Mouse (Mus musculus) testis, postnatal 14 days (tissue): ENCODE results near the gene Samd4b.

ENCODE experiments used
- DNase-seq: peaks from one replicate; pipeline ENCODE4 v3.0.0; 2021; ENCODE audit warnings: low spot score

The Samd4b gene

DNA sequence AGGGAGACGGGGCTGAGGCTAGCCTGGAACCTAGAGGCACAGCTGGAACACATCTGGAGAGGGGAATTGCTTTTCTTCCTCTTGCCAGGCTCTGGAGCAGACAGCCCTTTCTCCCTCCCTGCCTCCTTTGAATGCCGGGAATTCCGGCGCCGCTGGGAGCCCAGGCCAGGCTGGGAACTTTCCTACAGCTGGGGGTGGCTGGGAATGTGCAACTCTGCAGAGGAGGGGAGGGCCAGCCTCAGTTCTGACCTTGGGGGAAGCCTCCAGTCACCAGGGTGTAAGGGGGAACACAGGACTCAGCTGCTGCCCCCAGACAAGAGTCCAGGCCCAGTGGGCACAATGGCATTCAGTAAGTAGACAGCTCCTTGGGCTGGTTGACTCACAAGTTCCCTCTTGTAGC, 241.0 kb downstream of the Samd4b start:
- DNase-seq, result peak; percentile 58

DNA sequence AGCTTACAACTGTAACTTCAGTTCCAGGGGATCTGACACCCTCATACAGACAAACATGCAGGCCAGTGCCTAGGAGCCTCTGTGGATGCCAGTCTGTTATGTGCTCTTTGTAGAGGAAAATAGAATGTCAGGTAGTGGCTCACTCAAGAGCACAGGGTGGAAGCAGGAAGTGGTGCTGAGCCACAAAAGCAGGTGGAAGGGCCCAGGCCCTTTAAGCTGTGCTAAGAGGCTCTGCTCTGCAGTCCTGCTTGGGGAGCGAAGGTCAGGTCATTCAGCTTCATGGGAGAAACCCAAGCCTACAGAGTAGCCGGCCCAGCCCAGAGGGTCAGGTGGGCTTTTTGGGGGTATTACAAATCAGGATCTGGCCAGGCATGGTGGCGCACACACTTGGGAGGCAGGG, 242.7 kb downstream of the Samd4b start:
- DNase-seq, result no peak

DNA sequence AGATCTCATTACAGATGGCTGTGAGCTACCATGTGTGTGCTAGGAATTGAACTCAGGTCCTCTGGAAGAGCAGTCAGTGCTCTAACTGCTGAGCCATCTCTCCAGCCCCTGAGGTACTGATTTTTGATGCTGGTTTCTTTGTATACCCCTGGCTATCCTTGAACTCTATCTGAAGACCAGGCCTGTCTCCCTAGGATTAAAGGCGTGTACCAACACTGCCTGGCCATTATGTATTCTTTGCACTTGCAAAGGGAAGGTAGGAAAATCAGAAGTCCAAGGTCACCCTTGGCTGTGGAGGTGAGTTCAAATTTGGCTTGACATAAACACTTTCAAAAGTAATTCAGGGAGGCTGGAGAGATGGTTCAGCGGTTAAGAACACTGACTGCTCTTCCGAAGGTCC, 243.3 kb downstream of the Samd4b start:
- DNase-seq, result no peak

- DNase-seq, result no peak
Measured at GRCm38 (mm10) chr7:28354113-28354581, 243.8 kb downstream of the Samd4b start.

DNA sequence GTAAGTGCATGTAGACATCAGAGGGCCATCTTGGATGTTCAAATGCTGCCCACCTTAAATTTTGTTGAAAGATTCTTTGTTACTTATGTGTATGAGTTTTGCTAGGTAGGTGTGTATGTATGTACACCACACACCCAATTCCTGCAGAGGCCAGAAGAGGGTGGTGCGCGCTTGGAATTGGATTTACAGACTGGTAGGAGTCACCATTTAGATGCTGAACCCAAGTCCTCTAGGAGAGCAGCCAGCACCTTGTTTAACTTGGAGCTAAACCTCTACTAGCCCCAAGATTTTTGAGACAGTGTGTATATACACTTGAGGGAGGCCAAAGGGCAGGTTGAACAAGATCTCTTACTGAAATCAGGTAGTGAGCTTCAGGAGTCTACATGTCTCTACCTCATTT, 244.7 kb downstream of the Samd4b start:
- DNase-seq, result no peak

GRCm38 (mm10) chr7:28351676-28352191, 246.2 kb downstream of the Samd4b start:
- DNase-seq, result no peak

DNA sequence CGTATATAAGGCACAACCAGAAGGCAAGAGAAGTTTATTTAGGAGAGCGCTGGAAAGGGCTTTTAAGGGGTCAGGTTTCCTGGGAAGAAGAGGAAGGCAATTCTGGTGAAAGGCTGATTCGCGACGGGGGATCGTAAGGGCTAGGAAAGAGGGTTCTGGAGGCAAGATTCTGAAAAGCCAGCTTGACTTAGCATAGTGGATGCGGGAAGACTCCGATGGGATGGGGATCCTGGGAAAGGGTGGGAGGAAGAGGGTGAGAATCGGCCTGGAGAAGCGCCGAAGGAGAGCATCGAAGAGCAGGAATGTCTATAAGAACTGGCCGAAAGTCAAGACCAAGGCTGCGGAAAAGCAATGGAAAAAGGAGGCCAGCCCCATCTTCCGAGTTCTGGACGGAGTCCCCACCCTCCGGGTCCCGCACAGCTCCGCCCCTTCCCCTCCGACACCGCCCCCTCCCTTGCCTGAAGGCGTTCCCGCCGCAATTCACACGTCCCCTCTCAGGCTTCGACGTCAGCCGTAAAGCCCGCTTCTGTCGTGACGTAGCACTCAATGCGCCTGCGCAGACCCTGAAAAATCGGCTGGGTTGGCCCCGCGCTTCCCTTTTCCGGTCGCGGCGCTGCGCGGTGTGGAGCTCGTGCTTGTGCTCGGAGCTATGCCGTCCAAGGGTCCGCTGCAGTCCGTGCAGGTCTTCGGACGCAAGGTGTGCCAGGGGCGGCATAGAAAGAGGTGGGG, 247.6 kb downstream of the Samd4b start, which contains the start of gene Rps16:
Gene Rps16 (plus strand): TSS at position 498 of the 729 bp plus-strand sequence.
- peak; percentile 98 for DNase-seq
